Mouse (Mus musculus): ENCODE data around the gene Baz1b. TPM values are rescaled to one million over a fixed set of nuclear protein-coding genes. Genes with fewer than 3 reads are reported as not detected.
A peak's percentile ranks its signal among the peaks of the same experiment; 100 is the strongest.
"Not testable (repeated sequence)": the region's sequence is repeated elsewhere in the genome, so short reads cannot be mapped to it uniquely, and the experiment has no call there.

Gene Baz1b
- polyA plus RNA-seq, 1 experiment = 92.7 TPM

DNA sequence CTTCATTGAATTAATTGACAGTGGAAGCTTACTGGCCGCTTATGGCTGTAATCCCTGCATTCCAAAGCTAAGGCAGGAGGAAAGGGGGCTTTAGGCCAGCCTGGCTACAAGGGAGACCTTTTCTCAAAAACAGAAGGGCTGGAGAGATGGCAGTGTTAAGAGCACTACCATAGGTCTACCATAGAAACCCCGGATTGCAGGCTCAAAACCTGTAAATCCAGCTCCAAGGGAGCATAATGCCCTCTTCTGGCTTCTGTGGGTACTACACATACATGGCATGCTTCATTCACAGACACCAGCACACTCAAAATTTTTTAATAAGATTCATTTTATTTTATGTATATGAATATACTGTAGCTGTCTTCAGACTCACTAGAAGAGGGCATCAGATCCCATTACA, 4.6 kb downstream of the Baz1b start:
- H3K4me1 ChIP-seq (ENCODE audit: control insufficient read depth, insufficient read depth, low read length) = peaks cover 3% of the 10 kb centered on the region
- 45% methylated on average over 2 of the region's 2 CpGs for WGBS
- no peak overlapping the region for H3K4me3 ChIP-seq (replicated peaks; ENCODE audit: control insufficient read depth, low read depth, low read length)
- no peak for TF ChIP-seq POLR2A (IDR thresholded peaks at IDR 0.05; ENCODE audit: borderline replicate concordance, control insufficient read depth, low read depth, low read length)
- peak; percentile 34 for TF ChIP-seq CTCF (IDR thresholded peaks at IDR 0.05; ENCODE audit: control insufficient read depth, insufficient read depth, low read length)
- no peak overlapping the region for H3K27ac ChIP-seq (ENCODE audit: control insufficient read depth, insufficient read depth, low read depth, low read length, poor library complexity)

DNA sequence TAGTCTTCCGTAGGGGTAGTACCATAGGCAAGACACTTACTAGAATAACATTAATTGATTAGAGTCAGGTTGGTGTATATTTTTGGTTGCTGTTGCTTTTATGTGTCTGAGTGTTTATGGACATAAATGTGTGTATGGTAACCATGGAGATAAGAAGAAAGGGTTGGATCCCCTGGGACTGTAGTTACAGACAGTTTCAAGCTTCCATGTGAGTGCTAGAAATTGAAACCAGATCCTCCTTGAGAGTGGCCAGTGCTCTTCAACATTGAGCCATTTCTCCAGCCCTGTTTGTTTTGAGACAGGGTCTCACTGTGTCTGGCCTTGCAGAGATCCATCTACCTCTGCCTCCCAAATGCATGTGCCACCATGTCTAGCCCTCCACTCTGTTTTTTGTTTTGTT, 5.4 kb downstream of the Baz1b start:
- TF ChIP-seq POLR2A (IDR thresholded peaks at IDR 0.05; ENCODE audit: borderline replicate concordance, control insufficient read depth, low read depth, low read length) = no peak
- no peak for TF ChIP-seq CTCF (IDR thresholded peaks at IDR 0.05; ENCODE audit: control insufficient read depth, insufficient read depth, low read length)
- H3K4me3 ChIP-seq (replicated peaks; ENCODE audit: control insufficient read depth, low read depth, low read length) = no peak overlapping the region
- peaks cover 3% of the 10 kb centered on the region for H3K4me1 ChIP-seq (ENCODE audit: control insufficient read depth, insufficient read depth, low read length)
- WGBS = 91% methylated on average over 1 of the region's 1 CpGs
- no peak overlapping the region for H3K27ac ChIP-seq (ENCODE audit: control insufficient read depth, insufficient read depth, low read depth, low read length, poor library complexity)

DNA sequence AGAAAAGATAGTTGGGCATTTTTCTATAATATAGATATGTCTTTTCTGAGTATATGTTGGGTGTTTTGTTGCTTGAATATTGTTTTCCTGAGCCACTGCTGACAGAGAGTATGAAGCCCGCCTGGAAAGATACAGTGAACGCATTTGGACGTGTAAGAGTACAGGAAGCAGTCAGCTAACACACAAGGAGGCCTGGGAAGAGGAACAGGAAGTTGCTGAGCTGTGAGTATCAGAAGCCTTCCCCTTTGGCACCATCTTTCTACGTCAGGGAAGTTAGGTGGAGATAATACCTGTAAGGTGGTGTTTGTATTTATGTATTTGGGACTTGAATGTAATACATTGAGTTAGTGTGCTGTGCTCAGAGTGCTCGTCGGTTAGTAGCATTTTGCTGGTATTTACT, 9.3 kb downstream of the Baz1b start:
- H3K27ac ChIP-seq (ENCODE audit: control insufficient read depth, insufficient read depth, low read depth, low read length, poor library complexity) = no peak overlapping the region
- H3K4me3 ChIP-seq (replicated peaks; ENCODE audit: control insufficient read depth, low read depth, low read length) = no peak overlapping the region
- WGBS = 39% methylated on average over 6 of the region's 6 CpGs
- no peak for TF ChIP-seq POLR2A (IDR thresholded peaks at IDR 0.05; ENCODE audit: borderline replicate concordance, control insufficient read depth, low read depth, low read length)
- no peak for TF ChIP-seq CTCF (IDR thresholded peaks at IDR 0.05; ENCODE audit: control insufficient read depth, insufficient read depth, low read length)
- no peaks in the 10 kb centered on the region for H3K4me1 ChIP-seq (ENCODE audit: control insufficient read depth, insufficient read depth, low read length)

DNA sequence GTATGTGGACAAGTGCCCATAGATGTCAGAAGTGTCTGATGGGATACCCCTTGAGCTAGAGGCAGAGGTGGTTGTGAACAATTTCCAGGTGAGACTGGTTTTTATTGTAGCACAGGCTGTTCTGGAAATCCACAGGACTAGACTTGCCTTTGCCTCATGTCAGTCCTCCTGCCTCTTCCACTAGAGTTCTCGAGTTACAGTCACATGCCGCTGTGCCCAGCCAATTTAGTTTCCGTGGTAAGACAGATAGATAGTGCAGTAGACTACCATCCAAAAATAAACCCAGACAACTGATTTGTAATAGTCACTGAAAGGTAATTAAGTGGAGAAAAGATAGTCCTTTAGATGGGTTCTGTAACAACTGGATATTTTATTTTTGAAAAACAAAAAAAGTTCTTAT, 15.7 kb downstream of the Baz1b start:
- Histone ChIP-seq H3K4me1 (ENCODE audit: control insufficient read depth, insufficient read depth, low read length) (no peaks in the 10 kb centered on the region), H3K27ac (ENCODE audit: control insufficient read depth, insufficient read depth, low read depth, low read length, poor library complexity) (no peak overlapping the region), H3K4me3 (replicated peaks; ENCODE audit: control insufficient read depth, low read depth, low read length) (no peak overlapping the region)
- 77% methylated on average over 3 of the region's 3 CpGs for WGBS
- TF ChIP-seq CTCF (IDR thresholded peaks at IDR 0.05; ENCODE audit: control insufficient read depth, insufficient read depth, low read length) = no peak
- TF ChIP-seq POLR2A (IDR thresholded peaks at IDR 0.05; ENCODE audit: borderline replicate concordance, control insufficient read depth, low read depth, low read length) = no peak

DNA sequence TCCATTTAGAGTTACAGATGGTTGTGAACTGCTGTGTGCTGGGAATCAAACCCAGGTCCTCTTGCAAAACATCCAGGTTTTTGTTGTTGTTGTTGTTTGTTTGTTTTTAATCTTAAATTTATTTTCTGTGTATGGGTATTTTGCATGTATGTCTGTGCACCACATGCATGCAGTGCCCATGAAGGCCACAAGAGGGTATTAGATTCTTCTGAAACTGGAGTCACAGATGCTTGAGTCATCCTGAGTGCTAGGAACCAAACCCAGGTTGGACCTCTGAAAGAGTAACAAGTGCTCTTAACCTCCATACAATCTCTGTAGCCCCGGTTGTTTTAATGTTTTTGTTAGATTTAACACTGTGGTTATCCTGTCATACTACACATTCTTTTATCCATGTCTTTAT, 21.1 kb downstream of the Baz1b start:
- H3K27ac ChIP-seq (ENCODE audit: control insufficient read depth, insufficient read depth, low read depth, low read length, poor library complexity) = no peak overlapping the region
- H3K4me3 ChIP-seq (replicated peaks; ENCODE audit: control insufficient read depth, low read depth, low read length) = no peak overlapping the region
- TF ChIP-seq POLR2A (IDR thresholded peaks at IDR 0.05; ENCODE audit: borderline replicate concordance, control insufficient read depth, low read depth, low read length) = no peak
- TF ChIP-seq CTCF (IDR thresholded peaks at IDR 0.05; ENCODE audit: control insufficient read depth, insufficient read depth, low read length) = no peak
- 98% methylated on average over 1 of the region's 1 CpGs for WGBS
- no peaks in the 10 kb centered on the region for H3K4me1 ChIP-seq (ENCODE audit: control insufficient read depth, insufficient read depth, low read length)

DNA sequence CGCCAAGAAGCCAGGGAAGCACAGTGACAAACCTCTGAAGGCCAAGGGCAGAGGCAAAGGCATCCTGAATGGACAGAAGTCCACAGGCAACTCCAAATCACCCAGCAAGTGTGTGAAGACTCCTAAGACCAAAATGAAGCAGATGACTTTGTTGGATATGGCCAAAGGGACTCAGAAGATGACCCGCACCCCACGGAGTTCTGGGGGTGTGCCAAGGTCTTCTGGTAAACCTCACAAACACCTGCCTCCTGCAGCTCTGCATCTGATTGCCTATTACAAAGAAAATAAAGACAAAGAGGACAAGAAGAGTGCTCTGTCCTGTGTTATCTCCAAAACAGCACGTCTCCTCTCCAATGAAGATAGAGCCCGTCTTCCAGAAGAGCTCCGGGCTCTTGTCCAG, 29.8 kb downstream of the Baz1b start:
- 88% methylated on average over 6 of the region's 6 CpGs for WGBS
- no peak overlapping the region for H3K27ac ChIP-seq (ENCODE audit: control insufficient read depth, insufficient read depth, low read depth, low read length, poor library complexity)
- no peaks in the 10 kb centered on the region for H3K4me1 ChIP-seq (ENCODE audit: control insufficient read depth, insufficient read depth, low read length)
- TF ChIP-seq POLR2A (IDR thresholded peaks at IDR 0.05; ENCODE audit: borderline replicate concordance, control insufficient read depth, low read depth, low read length) (no peak), CTCF (IDR thresholded peaks at IDR 0.05; ENCODE audit: control insufficient read depth, insufficient read depth, low read length) (no peak)
- H3K4me3 ChIP-seq (replicated peaks; ENCODE audit: control insufficient read depth, low read depth, low read length) = no peak overlapping the region

DNA sequence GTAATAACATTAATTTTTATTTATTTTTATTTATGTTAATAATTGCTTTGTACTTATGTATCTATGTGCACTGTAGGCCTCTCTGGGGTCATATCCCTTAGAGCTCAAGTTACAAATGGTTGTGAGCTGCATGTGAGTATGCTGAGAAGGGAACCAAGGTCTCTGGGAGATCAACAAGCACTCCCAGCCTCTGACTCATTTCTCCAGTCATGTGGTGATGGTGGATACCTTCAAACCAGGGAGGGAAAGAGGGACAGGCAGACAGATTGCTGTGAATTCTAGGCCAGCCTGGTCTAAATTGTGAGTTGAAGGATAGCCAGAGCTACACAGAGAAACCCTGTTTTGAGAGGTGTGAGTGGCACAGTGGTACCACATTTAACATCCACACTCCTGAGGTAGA, 33.9 kb downstream of the Baz1b start:
- TF ChIP-seq POLR2A (IDR thresholded peaks at IDR 0.05; ENCODE audit: borderline replicate concordance, control insufficient read depth, low read depth, low read length) = no peak
- no peak for TF ChIP-seq CTCF (IDR thresholded peaks at IDR 0.05; ENCODE audit: control insufficient read depth, insufficient read depth, low read length)
- H3K27ac ChIP-seq (ENCODE audit: control insufficient read depth, insufficient read depth, low read depth, low read length, poor library complexity) = no peak overlapping the region
- no peak overlapping the region for H3K4me3 ChIP-seq (replicated peaks; ENCODE audit: control insufficient read depth, low read depth, low read length)
- H3K4me1 ChIP-seq (ENCODE audit: control insufficient read depth, insufficient read depth, low read length) = no peaks in the 10 kb centered on the region

DNA sequence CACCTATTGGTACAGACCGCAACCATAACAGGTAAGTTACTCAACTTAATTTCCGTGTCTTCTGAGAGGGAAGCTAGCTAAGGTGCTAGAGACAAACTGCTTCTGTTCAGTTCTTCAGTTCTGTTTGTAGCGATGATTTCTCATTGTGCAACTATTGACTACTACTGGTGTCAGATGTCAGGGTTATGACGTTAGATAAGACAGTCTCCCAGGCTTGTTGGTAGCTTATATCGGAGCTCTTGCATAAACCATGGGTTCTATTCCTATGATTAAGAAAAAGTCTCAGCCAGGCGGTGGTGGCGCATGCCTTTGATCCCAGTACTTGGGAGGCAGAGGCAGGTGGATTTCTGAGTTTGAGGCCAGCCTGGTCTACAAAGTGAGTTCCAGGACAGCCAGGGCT, 35.0 kb downstream of the Baz1b start:
- TF ChIP-seq POLR2A (IDR thresholded peaks at IDR 0.05; ENCODE audit: borderline replicate concordance, control insufficient read depth, low read depth, low read length) (no peak), CTCF (IDR thresholded peaks at IDR 0.05; ENCODE audit: control insufficient read depth, insufficient read depth, low read length) (no peak)
- WGBS = 86% methylated on average over 7 of the region's 7 CpGs
- H3K4me3 ChIP-seq (replicated peaks; ENCODE audit: control insufficient read depth, low read depth, low read length) = no peak overlapping the region
- no peak overlapping the region for H3K27ac ChIP-seq (ENCODE audit: control insufficient read depth, insufficient read depth, low read depth, low read length, poor library complexity)
- no peaks in the 10 kb centered on the region for H3K4me1 ChIP-seq (ENCODE audit: control insufficient read depth, insufficient read depth, low read length)

DNA sequence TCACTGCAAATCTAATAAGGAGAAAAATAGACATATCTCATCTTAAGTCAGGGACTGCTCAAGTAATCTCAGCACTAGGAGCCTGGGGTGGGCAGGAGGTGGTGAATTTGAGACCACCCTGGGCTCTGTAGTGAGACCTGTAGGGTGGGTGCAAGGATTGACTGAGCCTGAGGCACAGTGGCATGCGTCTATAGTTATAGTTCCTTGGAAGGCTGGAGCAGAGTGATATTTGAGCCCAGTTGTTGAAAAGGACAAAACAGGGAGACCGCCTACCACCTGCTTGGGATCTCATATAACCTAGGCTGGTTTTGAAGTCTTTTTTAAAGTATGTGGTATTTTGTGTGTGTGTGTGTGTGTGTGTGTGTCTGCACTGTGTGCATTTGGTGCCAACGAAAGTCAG, 37.1 kb downstream of the Baz1b start:
- H3K4me1 ChIP-seq (ENCODE audit: control insufficient read depth, insufficient read depth, low read length) = no peaks in the 10 kb centered on the region
- H3K27ac ChIP-seq (ENCODE audit: control insufficient read depth, insufficient read depth, low read depth, low read length, poor library complexity) = no peak overlapping the region
- no peak overlapping the region for H3K4me3 ChIP-seq (replicated peaks; ENCODE audit: control insufficient read depth, low read depth, low read length)
- TF ChIP-seq CTCF (IDR thresholded peaks at IDR 0.05; ENCODE audit: control insufficient read depth, insufficient read depth, low read length) (no peak), POLR2A (IDR thresholded peaks at IDR 0.05; ENCODE audit: borderline replicate concordance, control insufficient read depth, low read depth, low read length) (no peak)
- 91% methylated on average over 3 of the region's 3 CpGs for WGBS

DNA sequence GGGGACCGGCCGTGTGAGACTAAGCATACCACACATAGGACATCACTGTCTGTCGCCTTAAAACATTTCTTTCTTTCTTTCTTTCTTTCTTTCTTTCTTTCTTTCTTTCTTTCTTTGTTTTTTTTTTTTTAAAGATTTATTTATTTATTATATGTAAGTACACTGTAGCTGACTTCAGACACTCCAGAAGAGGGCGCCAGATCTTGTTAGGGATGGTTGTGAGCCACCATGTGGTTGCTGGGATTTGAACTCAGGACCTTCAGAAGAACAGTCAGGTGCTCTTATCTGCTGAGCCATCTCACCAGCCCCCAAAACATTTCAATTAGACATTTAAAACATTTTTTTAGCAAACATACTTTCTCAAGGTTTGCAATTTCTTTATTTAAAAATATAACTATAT, 38.8 kb downstream of the Baz1b start:
- H3K27ac ChIP-seq (ENCODE audit: control insufficient read depth, insufficient read depth, low read depth, low read length, poor library complexity); H3K4me3 ChIP-seq (replicated peaks; ENCODE audit: control insufficient read depth, low read depth, low read length); H3K4me1 ChIP-seq (ENCODE audit: control insufficient read depth, insufficient read depth, low read length): not testable (repeated sequence)
- WGBS = 95% methylated on average over 4 of the region's 4 CpGs
